Mouse (Mus musculus) limb, embryonic 15.5 days (tissue): Measurements from ENCODE around the gene Fam193b. TPM values are rescaled to one million over a fixed set of nuclear protein-coding genes. Genes with fewer than 3 reads are reported as not detected.

Experiments
- ATAC-seq: fragments of 200-750 bp; cut with Nextera tagmentation; 2 replicates; pipeline ENCODE4 v1.8.0; 2017; ENCODE audit warnings: low read depth, moderate TSS enrichment; ENCODE audit not compliant: insufficient number of reproducible peaks, low FRiP score, low TSS enrichment
- H3K27ac ChIP-seq: fragments of 300-500 bp; sonication (generic); 2 replicates; pipeline ENCODE4 v1.5.1; 2015; ENCODE audit warnings: moderate library complexity, mild to moderate bottlenecking, inconsistent platforms
- H3K27me3 ChIP-seq: fragments of 300-500 bp; sonication (generic); 2 replicates; pipeline ENCODE4 v1.6.1; 2015; ENCODE audit warnings: inconsistent platforms
- H3K36me3 ChIP-seq: fragments of 300-500 bp; sonication (generic); 2 replicates; pipeline ENCODE4 v1.6.1; 2015; ENCODE audit warnings: inconsistent platforms
- H3K4me1 ChIP-seq: fragments of 300-500 bp; sonication (generic); 2 replicates; pipeline ENCODE4 v1.6.1; 2015; ENCODE audit warnings: inconsistent platforms
- H3K4me2 ChIP-seq: fragments of 300-500 bp; sonication (generic); 2 replicates; pipeline ENCODE4 v1.6.1; 2015; ENCODE audit warnings: mild to moderate bottlenecking, inconsistent platforms
- H3K4me3 ChIP-seq: fragments of 300-500 bp; sonication (generic); 2 replicates; pipeline ENCODE4 v1.5.1; 2015; ENCODE audit warnings: mild to moderate bottlenecking, inconsistent platforms
- H3K9ac ChIP-seq: fragments of 300-500 bp; sonication (generic); 2 replicates; pipeline ENCODE4 v1.6.1; 2015; ENCODE audit warnings: inconsistent platforms
- H3K9me3 ChIP-seq: fragments of 300-500 bp; sonication (generic); 2 replicates; pipeline ENCODE4 v1.6.1; 2016; ENCODE audit warnings: inconsistent platforms
- WGBS: fragments of 180-500 bp; shearing (Covaris S2); methylation state at CpG from one replicate; pipeline ENCODE4 v1.1.7; 2015; 5-methylcytosine and 5-hydroxymethylcytosine counted together
- polyA plus RNA-seq: library from polyadenylated mRNA; unstranded; fragments of >200 nt; fragmentation: Nextera tagmentation; extraction: Ambion mirVana; gene quantifications from 2 replicates; pipeline ENCODE4 v1.2.1, GENCODE M21; 2015

The Fam193b gene
- polyA plus RNA-seq, 1 experiment from 2014 or later = 35.4 TPM

DNA sequence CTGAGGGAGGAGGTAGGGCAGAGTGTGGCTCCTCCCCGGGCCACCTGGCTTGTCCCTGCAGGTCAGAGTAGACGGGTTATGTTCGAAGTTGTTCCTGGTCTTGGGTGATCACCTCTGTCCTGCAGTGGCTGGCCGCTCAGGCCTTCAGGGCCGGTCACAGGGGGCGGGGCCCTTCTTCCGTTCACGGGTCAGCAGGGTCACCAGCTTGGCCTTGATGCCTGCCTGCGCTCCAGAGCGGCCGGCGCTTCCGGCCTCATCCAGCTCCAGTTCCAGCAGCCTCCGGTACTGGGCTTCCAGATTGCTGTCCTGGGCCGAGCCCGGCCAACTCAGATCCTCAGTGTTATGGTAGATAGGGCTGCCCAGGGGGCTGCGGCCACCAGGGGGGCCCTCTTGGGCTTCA lies 47.6 kb downstream of the Fam193b start:
- WGBS = 58% methylated on average over 17 of the region's 17 CpGs
- H3K4me2 ChIP-seq = no peak overlapping the region
- ATAC-seq = no peak
- no peaks in the 10 kb centered on the region for H3K36me3 ChIP-seq
- no peaks in the 10 kb centered on the region for H3K9me3 ChIP-seq
- H3K4me1 ChIP-seq = 0 out of 2 replicates have a peak, but pooled peaks cover 4% of the 10 kb centered on the region
- H3K27ac ChIP-seq = no peak overlapping the region
- H3K27me3 ChIP-seq = no peaks in the 10 kb centered on the region
- H3K4me3 ChIP-seq = no peak overlapping the region
- no peak overlapping the region for H3K9ac ChIP-seq

- H3K4me3 ChIP-seq = no peak overlapping the region
- no peak overlapping the region for H3K9ac ChIP-seq
- no peak for ATAC-seq
- no peaks in the 10 kb centered on the region for H3K9me3 ChIP-seq
- no peaks in the 10 kb centered on the region for H3K27me3 ChIP-seq
- no peaks in the 10 kb centered on the region for H3K36me3 ChIP-seq
- peak overlapping the region; percentile 34; the same call in 1 of the 2 replicates for H3K27ac ChIP-seq
- 61% methylated on average over 8 of the region's 8 CpGs for WGBS
- H3K4me1 ChIP-seq = 0 out of 2 replicates have a peak, but pooled peaks cover 3% of the 10 kb centered on the region
- H3K4me2 ChIP-seq = no peak overlapping the region
Observed at GRCm38 (mm10) chr13:55522730-55523129, 48.2 kb downstream of the Fam193b start.

GRCm38 (mm10) chr13:55519606-55520005 lies 51.3 kb downstream of the Fam193b start:
- no peak overlapping the region for H3K9ac ChIP-seq

GRCm38 (mm10) chr13:55516955-55517354 lies 54.0 kb downstream of the Fam193b start:
- WGBS = 4% methylated on average over 5 of the region's 5 CpGs
- Histone ChIP-seq H3K9ac (no peak overlapping the region), H3K36me3 (no peaks in the 10 kb centered on the region), H3K27me3 (no peaks in the 10 kb centered on the region), H3K4me3 (no peak overlapping the region), H3K9me3 (no peaks in the 10 kb centered on the region), H3K27ac (no peak overlapping the region), H3K4me1 (peaks cover 10% of the 10 kb centered on the region), H3K4me2 (no peak overlapping the region)
- no peak for ATAC-seq

More at GRCm38 (mm10) chr13:55519606-55520005, 51.3 kb downstream of the Fam193b start:
- no peak overlapping the region for H3K27ac ChIP-seq
- 71% methylated on average over 4 of the region's 4 CpGs for WGBS
- H3K27me3 ChIP-seq = no peaks in the 10 kb centered on the region
- no peak overlapping the region for H3K4me2 ChIP-seq
- no peak for ATAC-seq
- H3K4me3 ChIP-seq = no peak overlapping the region
- H3K4me1 ChIP-seq = no peaks in the 10 kb centered on the region
- no peaks in the 10 kb centered on the region for H3K36me3 ChIP-seq
- no peaks in the 10 kb centered on the region for H3K9me3 ChIP-seq

DNA sequence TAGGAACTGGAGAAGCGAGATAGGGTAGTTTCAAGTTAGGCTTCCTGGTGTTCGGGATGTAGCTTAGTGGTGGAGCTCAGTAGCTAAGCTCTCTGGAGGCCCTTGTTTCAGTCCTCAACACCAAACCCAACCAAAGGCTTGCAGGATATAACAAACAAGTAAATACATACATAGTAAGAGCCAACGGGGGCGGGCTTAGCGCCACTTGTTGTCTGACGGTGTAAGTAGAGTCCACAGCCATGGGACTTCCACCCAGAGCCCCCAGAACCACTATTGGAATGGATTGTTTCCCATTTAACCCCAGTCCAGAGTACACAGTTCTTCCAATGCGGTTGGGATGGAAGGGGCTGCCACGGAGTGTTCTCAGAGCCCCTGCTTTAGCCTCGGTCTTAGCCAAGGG lies 57.1 kb downstream of the Fam193b start:
- H3K9me3 ChIP-seq = no peaks in the 10 kb centered on the region
- no peak overlapping the region for H3K9ac ChIP-seq
- peak overlapping the region; percentile 71 for H3K4me3 ChIP-seq
- peaks cover 37% of the 10 kb centered on the region for H3K4me1 ChIP-seq
- no peak for ATAC-seq
- H3K27me3 ChIP-seq = no peaks in the 10 kb centered on the region
- WGBS = 35% methylated on average over 9 of the region's 9 CpGs
- peak overlapping the region; percentile 88; the same call in 1 of the 2 replicates for H3K4me2 ChIP-seq
- H3K27ac ChIP-seq = no peak overlapping the region
- H3K36me3 ChIP-seq = peaks cover 11% of the 10 kb centered on the region

DNA sequence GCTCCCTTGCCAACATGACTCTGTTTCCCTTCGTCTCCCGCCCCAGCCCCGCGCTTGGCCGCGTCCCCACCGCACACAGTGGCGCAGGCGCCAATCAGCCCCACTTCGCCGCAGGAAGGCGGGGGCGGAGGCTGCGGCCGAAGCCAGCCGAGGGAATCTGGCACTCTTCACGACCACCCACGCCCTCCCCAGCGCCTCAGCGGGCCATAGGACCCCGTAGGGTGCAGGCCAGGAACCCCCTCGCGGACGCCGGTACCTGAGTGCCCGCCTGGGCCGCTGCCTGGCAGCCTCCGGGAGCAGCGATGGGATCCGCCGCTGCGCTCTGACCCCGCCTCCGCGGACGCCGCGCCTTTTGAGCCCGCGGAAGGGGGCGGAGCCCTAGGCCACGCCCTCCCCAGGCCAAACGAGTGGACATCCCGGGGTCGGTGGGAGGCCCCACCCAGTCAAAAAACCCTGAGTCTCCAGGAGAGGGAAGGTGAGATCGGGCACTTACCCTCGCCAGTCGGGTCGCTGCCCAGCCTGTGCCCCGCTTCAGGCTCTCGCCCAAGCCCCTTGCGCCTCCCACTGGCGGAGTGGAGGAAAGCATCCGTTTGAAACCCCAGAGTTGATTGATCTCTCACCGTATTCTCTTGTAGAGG lies 57.7 kb downstream of the Fam193b start, which contains the start of gene Pdlim7:
TSS of gene Pdlim7 (minus strand) at position 566 of the 638 bp plus-strand sequence.
- Histone ChIP-seq H3K4me3 (peak within 1 kb of the TSS; percentile 71), H3K4me1 (peaks cover 41% of the 10 kb centered on the region), H3K9ac (peak within 1 kb of the TSS; percentile 80), H3K27ac (peak within 1 kb of the TSS; percentile 84), H3K9me3 (no peaks in the 10 kb centered on the region), H3K36me3 (peaks cover 17% of the 10 kb centered on the region), H3K4me2 (peak within 1 kb of the TSS; percentile 88), H3K27me3 (no peaks in the 10 kb centered on the region)
- under 1% methylated on average over 55 of the region's 55 CpGs for WGBS
- peak; percentile 53 for ATAC-seq

DNA sequence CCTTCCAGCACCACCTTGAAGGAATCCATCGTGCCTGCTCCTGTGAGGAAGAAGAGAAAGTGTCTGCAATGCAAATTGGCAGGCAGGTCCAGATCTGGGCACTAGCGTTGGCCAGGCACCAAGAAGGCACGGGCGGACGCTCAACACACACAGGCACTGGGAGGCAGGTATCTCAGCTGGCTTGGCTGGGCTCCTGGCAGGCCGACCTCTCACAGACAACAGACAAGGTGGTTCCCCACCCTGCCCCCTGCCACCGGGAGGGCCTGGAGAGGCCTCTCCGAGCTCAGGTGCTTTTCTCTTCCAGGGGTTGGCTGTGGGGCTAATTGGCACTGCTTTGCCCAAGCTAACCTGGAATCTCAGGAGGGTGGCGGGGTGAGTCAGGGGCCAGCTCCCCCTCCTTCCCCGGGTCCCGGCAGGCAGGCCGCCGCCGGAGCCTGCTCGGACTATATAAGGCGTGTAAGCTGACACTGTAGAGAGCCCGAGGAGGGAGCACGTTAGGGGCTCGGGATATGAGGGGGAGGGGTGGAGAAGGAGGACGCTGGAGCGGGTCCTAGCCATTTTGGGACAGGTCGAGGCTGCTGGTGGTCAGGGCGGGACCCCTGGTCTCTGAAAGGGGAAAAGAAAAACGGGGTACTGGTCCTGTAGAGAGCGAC lies 58.4 kb downstream of the Fam193b start:
- Histone ChIP-seq H3K36me3 (peaks cover 25% of the 10 kb centered on the region), H3K9me3 (no peaks in the 10 kb centered on the region), H3K27ac (peak overlapping the region; percentile 84), H3K4me1 (peaks cover 45% of the 10 kb centered on the region), H3K27me3 (no peaks in the 10 kb centered on the region), H3K4me3 (peak overlapping the region; percentile 71), H3K9ac (peak overlapping the region; percentile 80), H3K4me2 (peak overlapping the region; percentile 88)
- peak; percentile 42; the same call in 1 of the 2 replicates for ATAC-seq
- WGBS = 2% methylated on average over 25 of the region's 25 CpGs

DNA sequence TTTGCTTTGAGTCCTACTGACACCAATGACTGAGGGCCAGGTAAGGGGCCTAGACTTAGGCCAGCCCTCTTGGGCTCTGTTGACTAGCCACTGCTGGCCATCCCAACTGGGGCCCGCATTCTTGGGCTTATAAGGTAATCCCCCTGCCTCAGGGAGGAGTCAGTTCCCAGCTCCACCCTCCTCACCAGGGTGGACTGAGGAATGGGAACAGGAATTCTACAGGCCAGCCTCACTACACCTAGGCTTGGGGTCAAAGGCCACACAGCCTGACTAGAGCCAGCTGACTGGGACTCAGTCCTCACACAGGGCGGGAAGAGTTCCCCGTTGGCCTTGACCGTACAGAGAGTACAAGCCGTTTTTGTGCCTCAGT lies 59.4 kb downstream of the Fam193b start:
- 33% methylated on average over 5 of the region's 5 CpGs for WGBS
- Histone ChIP-seq H3K27ac (peak overlapping the region; percentile 84), H3K4me2 (peak overlapping the region; percentile 88), H3K9me3 (no peaks in the 10 kb centered on the region), H3K36me3 (peaks cover 35% of the 10 kb centered on the region), H3K4me3 (peak overlapping the region; percentile 71), H3K4me1 (peaks cover 45% of the 10 kb centered on the region), H3K9ac (no peak overlapping the region), H3K27me3 (no peaks in the 10 kb centered on the region)
- 0 out of 2 replicates have a peak, but pooled peaks have one; percentile 11 for ATAC-seq

- Histone ChIP-seq H3K27ac (peak overlapping the region; percentile 84), H3K27me3 (no peaks in the 10 kb centered on the region), H3K4me1 (peaks cover 45% of the 10 kb centered on the region), H3K4me2 (peak overlapping the region; percentile 88), H3K9ac (no peak overlapping the region), H3K36me3 (peaks cover 41% of the 10 kb centered on the region), H3K4me3 (peak overlapping the region; percentile 71), H3K9me3 (no peaks in the 10 kb centered on the region)
- ATAC-seq = peak; percentile 85
- WGBS = 9% methylated on average over 6 of the region's 6 CpGs
Observed at GRCm38 (mm10) chr13:55510668-55511491, 60.0 kb downstream of the Fam193b start.

GRCm38 (mm10) chr13:55510332-55510667 lies 60.6 kb downstream of the Fam193b start:
- Histone ChIP-seq H3K27ac (peak overlapping the region; percentile 84), H3K9ac (no peak overlapping the region), H3K9me3 (no peaks in the 10 kb centered on the region), H3K4me2 (peak overlapping the region; percentile 88; the same call in 1 of the 2 replicates), H3K4me3 (peak overlapping the region; percentile 71), H3K4me1 (peaks cover 45% of the 10 kb centered on the region), H3K36me3 (peaks cover 47% of the 10 kb centered on the region), H3K27me3 (no peaks in the 10 kb centered on the region)
- ATAC-seq = no peak
- 20% methylated on average over 3 of the region's 3 CpGs for WGBS

- Histone ChIP-seq H3K27ac (no peak overlapping the region), H3K9me3 (no peaks in the 10 kb centered on the region), H3K36me3 (peaks cover 64% of the 10 kb centered on the region), H3K4me3 (no peak overlapping the region), H3K4me2 (no peak overlapping the region), H3K9ac (no peak overlapping the region), H3K27me3 (no peaks in the 10 kb centered on the region), H3K4me1 (peaks cover 42% of the 10 kb centered on the region)
- WGBS = 86% methylated on average over 10 of the region's 10 CpGs
- no peak for ATAC-seq
Observed at GRCm38 (mm10) chr13:55508531-55508930, 62.4 kb downstream of the Fam193b start.
